Mouse (Mus musculus) kidney, postnatal 4 days (tissue): ENCODE measurements around the gene Bbs9.

ENCODE experiments used
- DNase-seq, 2 experiments: peaks; one replicate each; pipeline ENCODE4 v3.0.0; 2021; ENCODE audit warnings: mixed read lengths in 2 of 2

Bbs9 gene

DNA sequence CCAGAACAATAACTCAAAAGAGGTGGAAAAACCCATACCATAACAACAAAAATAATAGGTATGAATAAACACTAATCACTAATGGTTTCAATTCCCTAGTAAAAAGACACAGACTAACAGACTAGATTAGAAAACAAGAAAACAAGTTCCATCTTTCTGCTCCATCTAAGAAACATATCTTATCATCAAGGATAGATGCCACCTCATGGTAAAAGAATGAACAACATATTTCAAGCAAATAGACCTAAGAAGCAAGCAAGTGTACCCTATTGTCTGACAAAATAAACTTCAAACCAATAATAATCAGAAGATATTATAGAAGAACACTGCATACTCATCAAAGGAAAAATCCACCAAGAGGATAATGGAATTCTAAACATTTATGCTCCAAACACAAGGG lies 441.3 kb downstream of the Bbs9 start:
- DNase-seq = no peak

GRCm38 (mm10) chr9:22935645-22936044 lies 460.1 kb downstream of the Bbs9 start:
- no peak for DNase-seq
